Mouse (Mus musculus) heart, postnatal 0 days (tissue): ENCODE measurements around the gene Ppp1r37. TPM values are rescaled to one million over a fixed set of nuclear protein-coding genes. Genes with fewer than 3 reads are reported as not detected.
"Not testable (repeated sequence)": the region's sequence is repeated elsewhere in the genome, so short reads cannot be mapped to it uniquely, and the experiment has no call there.

Experiments used
- ATAC-seq: fragments of 200-750 bp; cut with Nextera tagmentation; 2 replicates; pipeline ENCODE4 v1.8.0; 2017; ENCODE audit warnings: low read depth, moderate number of reproducible peaks, moderate library complexity; ENCODE audit not compliant: insufficient read depth
- DNase-seq: peaks from one replicate; pipeline ENCODE4 v3.0.0-alpha.2; 2016; ENCODE audit warnings: low spot score
- H3K27ac ChIP-seq: fragments of 300-500 bp; sonication (generic); 2 replicates; pipeline ENCODE4 v1.5.1; 2014; ENCODE audit warnings: low read depth, mild to moderate bottlenecking
- H3K27me3 ChIP-seq: fragments of 300-500 bp; sonication (generic); 2 replicates; pipeline ENCODE4 v1.6.1; 2014; ENCODE audit warnings: low read length, mixed read lengths; ENCODE audit not compliant: control insufficient read depth, insufficient read depth
- H3K36me3 ChIP-seq: fragments of 300-500 bp; sonication (generic); replicated peaks from 2 replicates; pipeline ENCODE4 v1.6.1; 2014; ENCODE audit warnings: low read length, mixed read lengths; ENCODE audit not compliant: control insufficient read depth, insufficient read depth
- H3K4me1 ChIP-seq: fragments of 300-500 bp; sonication (generic); 2 replicates; pipeline ENCODE4 v1.6.1; 2014; ENCODE audit warnings: antibody characterized with exemption; ENCODE audit not compliant: control insufficient read depth, insufficient read depth
- H3K4me2 ChIP-seq: fragments of 300-500 bp; sonication (generic); 2 replicates; pipeline ENCODE4 v1.6.1; 2014; ENCODE audit warnings: low read depth, mild to moderate bottlenecking, low read length, moderate library complexity
- H3K4me3 ChIP-seq: fragments of 300-500 bp; sonication (generic); 2 replicates; pipeline ENCODE4 v1.5.1; 2014; ENCODE audit warnings: low read depth, low read length
- H3K9ac ChIP-seq: fragments of 300-500 bp; sonication (generic); replicated peaks from 2 replicates; pipeline ENCODE4 v1.6.1; 2014; ENCODE audit warnings: low read depth, low read length, mixed read lengths
- H3K9me3 ChIP-seq: fragments of 300-500 bp; sonication (generic); replicated peaks from 2 replicates; pipeline ENCODE4 v1.6.1; 2016; ENCODE audit warnings: low read length; ENCODE audit not compliant: control insufficient read depth
- CTCF ChIP-seq: IDR thresholded peaks from 2 replicates; pipeline ENCODE4 v1.5.1; 2016; ENCODE audit warnings: antibody characterized with exemption, control low read depth, low read depth
- EP300 ChIP-seq: IDR thresholded peaks from 2 replicates; pipeline ENCODE4 v1.6.1; 2016; ENCODE audit warnings: antibody characterized with exemption, low read depth
- WGBS: fragments of 180-500 bp; shearing (Covaris S2); extraction: QIAGEN DNeasy Blood & Tissue Kit; methylation state at CpG from one replicate; pipeline ENCODE4 v1.1.7; 2014; 5-methylcytosine and 5-hydroxymethylcytosine counted together
- polyA plus RNA-seq: library from polyadenylated mRNA; unstranded; fragments of >200 nt; fragmentation: Nextera tagmentation; extraction: Ambion mirVana; gene quantifications from 2 replicates; pipeline ENCODE4 v1.2.1, GENCODE M21; 2015
- total RNA-seq: library from RNA; depleted of rRNA; stranded (reverse); fragments of >200 nt; gene quantifications from 2 replicates; pipeline ENCODE4 v1.2.3, GENCODE M21; 2014; ENCODE audit warnings: low replicate concordance

The Ppp1r37 gene
- total and polyA plus RNA-seq, 2 experiments from 2014 or later: 12.6 to 40.6 TPM

DNA sequence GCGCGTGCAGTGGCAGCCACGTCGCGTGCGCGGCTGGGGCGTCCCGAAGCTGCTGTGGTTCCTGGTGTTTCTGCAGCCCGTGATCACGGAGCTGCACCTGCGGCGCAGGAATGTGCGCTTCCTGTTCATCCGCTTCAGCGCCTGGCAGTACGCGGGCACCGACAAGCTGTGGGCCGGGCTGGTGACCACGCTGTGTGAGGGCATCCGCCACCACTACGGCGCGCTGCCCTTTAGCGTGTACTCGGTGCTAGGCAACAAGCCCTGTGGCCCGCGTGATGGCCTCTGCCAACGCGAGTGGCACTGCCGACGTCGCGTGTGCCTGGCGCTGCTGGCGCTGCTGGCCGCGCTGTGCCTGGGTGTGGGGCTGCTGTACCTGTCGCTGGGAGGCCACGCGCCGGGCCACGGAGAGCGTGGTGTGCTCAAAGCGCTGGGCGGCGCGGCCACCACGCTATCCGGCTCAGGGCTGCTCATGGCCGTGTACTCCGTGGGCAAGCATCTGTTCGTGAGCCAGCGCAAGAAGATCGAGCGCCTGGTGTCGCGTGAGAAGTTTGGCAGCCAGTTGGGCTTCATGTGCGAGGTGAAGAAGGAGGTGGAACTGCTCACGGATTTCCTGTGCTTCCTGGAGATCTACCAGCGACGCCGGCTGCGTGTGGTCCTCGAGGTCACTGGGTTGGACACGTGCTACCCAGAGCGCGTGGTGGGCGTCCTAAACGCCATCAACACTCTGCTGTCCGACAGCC, 39.7 kb downstream of the Ppp1r37 start:
- Histone ChIP-seq H3K36me3 (no peaks in the 10 kb centered on the region), H3K4me1 (peaks cover 18% of the 10 kb centered on the region), H3K4me3 (peak overlapping the region; percentile 38), H3K4me2 (peak overlapping the region; percentile 61), H3K27ac (no peak overlapping the region), H3K27me3 (peaks cover 75% of the 10 kb centered on the region), H3K9me3 (no peaks in the 10 kb centered on the region), H3K9ac (no peak overlapping the region)
- TF ChIP-seq CTCF (no peak), EP300 (no peak)
- no peak for ATAC-seq
- no peak for DNase-seq
- WGBS: 10% methylated on average over 71 of the region's 72 CpGs

DNA sequence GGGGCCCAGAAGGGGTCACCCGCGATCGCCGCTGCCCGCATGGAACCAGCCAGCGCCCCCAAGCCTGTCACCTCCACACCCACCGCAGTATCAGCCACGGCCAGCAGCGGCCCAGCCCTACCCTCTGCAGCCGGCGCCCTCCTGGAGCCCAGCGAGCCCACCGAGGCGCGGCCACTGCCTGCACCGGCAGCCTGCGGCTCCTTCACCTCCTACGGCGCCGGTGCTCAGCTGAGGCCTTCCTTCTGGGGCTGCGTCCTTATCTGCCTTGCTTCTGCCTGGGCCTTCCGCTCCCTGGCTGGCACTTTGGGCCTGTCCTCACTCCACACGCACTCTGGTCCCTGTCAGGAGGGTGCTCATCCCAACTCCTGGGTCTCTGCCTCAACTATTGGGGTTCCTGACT, 42.8 kb downstream of the Ppp1r37 start:
- no peaks in the 10 kb centered on the region for H3K36me3 ChIP-seq
- peak overlapping the region; percentile 34 for H3K4me3 ChIP-seq
- 7% methylated on average over 23 of the region's 23 CpGs for WGBS
- peaks cover 18% of the 10 kb centered on the region for H3K4me1 ChIP-seq
- ATAC-seq (no peak), DNase-seq (no peak)
- H3K27me3 ChIP-seq: peaks cover 86% of the 10 kb centered on the region
- H3K9me3 ChIP-seq: no peaks in the 10 kb centered on the region
- TF ChIP-seq EP300 (no peak), CTCF (no peak)
- H3K4me2 ChIP-seq: peak overlapping the region; percentile 59
- peak overlapping the region; percentile 41; the same call in 1 of the 2 replicates for H3K9ac ChIP-seq
- H3K27ac ChIP-seq: no peak overlapping the region

DNA sequence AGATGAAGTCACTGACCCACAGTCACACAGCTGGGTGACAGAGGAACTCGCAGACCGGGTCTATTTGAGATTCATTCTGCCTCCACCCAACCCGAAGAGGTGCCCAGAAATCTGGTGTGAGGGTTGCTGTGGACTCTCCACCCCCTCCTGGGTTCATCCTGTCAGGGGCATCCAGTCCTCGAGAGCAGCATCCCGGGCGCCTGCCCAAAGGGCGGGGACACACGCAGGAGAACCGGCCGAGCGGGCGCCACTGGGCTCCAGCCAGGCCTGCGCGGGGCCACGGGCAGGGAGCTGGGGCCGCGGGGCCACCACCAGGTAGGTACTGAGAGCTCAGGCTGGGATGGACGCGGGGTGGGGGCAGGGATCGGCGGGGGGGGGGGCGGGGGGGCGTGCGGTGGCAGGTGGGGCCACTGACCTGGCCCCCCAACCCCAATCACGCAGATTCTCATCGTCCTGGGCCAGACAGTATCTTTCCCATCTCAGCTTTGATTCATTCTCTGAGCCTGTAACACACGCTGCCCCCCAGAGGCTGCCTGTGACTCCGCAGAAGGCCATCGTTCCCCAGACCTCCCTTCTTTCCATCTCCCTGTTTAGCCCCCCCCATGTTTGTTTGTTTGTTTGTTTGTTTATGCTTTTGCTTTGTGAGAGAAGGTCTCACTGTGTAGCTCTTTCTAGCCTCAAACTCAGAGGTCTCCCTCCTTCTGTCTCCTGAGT, 45.1 kb downstream of the Ppp1r37 start, which contains the start of gene Nkpd1:
Gene Nkpd1, plus strand, starts transcription at position 187 of the 714 bp plus-strand sequence.
- H3K9ac ChIP-seq: no peak within 1 kb of the TSS
- H3K4me1 ChIP-seq: 0 out of 2 replicates have a peak, but pooled peaks cover 5% of the 10 kb centered on the region
- DNase-seq (no peak), ATAC-seq (no peak; the same call in 1 of the 2 replicates)
- H3K27me3 ChIP-seq: peaks cover 64% of the 10 kb centered on the region
- no peak within 1 kb of the TSS for H3K4me3 ChIP-seq
- no peaks in the 10 kb centered on the region for H3K9me3 ChIP-seq
- WGBS: 3% methylated on average over 23 of the region's 29 CpGs
- H3K4me2 ChIP-seq: no peak within 1 kb of the TSS
- H3K27ac ChIP-seq: no peak within 1 kb of the TSS
- TF ChIP-seq EP300 (no peak), CTCF (peak; percentile 31; the same call in 1 of the 2 replicates)
- no peaks in the 10 kb centered on the region for H3K36me3 ChIP-seq

DNA sequence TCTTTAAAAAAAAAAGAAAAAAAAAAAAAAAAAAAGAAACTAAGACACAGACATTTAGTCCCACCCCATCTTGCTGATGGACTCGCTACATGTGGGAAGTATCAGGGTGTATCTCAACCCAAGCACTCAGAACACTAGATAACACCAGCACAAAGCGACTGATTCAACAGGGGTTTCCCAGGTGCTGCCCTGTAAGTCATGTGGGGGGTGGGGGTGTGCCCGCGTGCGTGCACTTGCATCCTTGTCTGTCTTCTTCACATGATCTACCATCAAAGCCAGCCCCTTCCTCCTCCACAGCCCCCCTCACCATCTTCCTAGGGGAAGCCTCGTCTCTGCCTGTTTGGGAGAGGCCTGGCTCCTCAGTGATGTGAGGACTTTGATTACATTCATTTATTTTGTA, 50.5 kb downstream of the Ppp1r37 start:
- Histone ChIP-seq H3K9ac (no peak overlapping the region), H3K27ac (no peak overlapping the region), H3K36me3 (no peaks in the 10 kb centered on the region), H3K4me2 (no peak overlapping the region), H3K4me3 (no peak overlapping the region), H3K27me3 (peaks cover 10% of the 10 kb centered on the region; the same call in 1 of the 2 replicates), H3K4me1 (peaks cover 11% of the 10 kb centered on the region; the same call in 1 of the 2 replicates), H3K9me3 (no peaks in the 10 kb centered on the region)
- ATAC-seq (no peak), DNase-seq (no peak)
- no peak for TF ChIP-seq CTCF
- TF ChIP-seq EP300: no peak
- 73% methylated on average over 6 of the region's 6 CpGs for whole genome bisulfite sequencing

DNA sequence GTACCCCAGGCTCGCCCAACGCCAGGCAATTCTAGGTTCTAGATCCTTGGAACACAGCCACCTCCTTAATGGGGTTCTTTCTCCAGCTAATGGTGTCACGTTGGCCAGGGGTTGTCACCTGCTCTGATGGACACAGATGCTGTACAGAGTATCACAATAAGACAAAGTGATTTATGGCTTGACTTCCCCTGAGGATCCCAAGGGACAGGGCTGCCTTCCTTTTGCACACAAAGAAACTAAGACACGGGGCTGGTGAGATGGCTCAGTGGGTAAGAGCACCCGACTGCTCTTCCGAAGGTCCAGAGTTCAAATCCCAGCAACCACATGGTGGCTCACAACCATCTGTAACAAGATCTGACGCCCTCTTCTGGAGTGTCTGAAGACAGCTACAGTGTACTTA, 50.9 kb downstream of the Ppp1r37 start:
- WGBS: 86% methylated on average over 6 of the region's 7 CpGs

More for the DNA sequence above, 50.9 kb downstream of the Ppp1r37 start:
- H3K4me3 ChIP-seq, DNase-seq, H3K9me3 ChIP-seq, H3K27ac ChIP-seq, ATAC-seq, H3K36me3 ChIP-seq, H3K4me2 ChIP-seq, H3K27me3 ChIP-seq, H3K9ac ChIP-seq: not testable (repeated sequence)
- peaks cover 15% of the 10 kb centered on the region; the same call in 1 of the 2 replicates for H3K4me1 ChIP-seq
